Mouse (Mus musculus): ENCODE results near the gene Klf2. TPM values are rescaled to one million over a fixed set of nuclear protein-coding genes. Genes with fewer than 3 reads are reported as not detected.
A peak's percentile ranks its signal among the peaks of the same experiment; 100 is the strongest.

Gene Klf2
- total RNA-seq, 4 experiments from 2014 or later: 30.7 to 44.2 (median 36.5) TPM

DNA sequence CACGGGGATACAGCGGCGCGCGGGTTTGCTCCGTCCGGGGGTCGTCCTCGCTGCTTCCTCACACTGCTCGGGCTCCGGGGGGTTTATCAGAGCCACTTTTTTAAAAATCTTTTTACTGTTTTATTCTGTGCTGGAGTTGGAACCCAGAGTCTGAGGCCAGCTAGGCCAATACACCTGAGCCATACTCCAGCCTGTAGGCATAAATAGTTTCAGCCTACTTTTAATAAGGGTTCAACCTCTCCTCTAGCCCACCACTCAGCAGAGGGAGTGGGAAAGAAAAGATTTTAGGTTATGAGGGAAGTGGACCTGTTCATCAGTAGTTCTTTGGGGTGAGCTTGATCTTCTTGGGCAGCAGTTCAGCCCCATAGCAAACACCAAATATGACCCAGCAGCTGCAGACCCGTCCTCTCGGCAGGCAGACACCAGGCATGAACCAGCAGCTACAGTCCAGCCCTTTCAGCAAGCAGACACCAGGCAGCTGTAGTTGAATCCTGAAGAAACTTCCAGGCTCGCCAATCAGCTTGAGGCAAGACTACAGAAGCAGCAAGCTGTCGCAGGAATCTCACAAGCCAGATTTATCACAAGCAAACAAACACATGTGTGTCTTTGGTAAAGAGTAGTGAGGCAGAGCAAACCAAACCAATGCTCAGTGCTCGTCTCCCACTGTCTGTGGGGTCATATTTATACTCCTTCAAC, 13.5 kb upstream of the Klf2 start, which contains the start of gene Gm10282:
TSS of gene Gm10282 (minus strand) at position 51 of the 696 bp plus-strand sequence.
- no peak for DNase-seq

DNA sequence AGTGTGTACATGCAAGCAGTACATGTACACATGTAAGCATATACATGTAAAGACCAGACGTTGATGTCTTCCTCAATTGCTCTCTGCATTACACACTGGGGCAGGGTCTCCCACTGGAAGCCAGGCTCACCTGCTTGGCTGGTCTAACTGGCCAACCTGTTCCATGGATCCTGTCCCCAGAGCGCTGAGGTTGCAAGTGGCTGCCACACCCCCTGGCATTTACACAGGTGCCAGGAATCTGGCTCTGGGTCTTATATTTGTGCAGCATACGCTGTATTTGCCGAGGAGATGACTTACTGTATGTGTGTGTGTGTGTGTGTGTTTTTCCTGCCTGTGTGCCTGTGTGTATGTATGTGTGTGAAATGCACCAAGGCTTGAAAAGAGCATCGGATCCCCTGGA, 11.9 kb upstream of the Klf2 start:
- DNase-seq: no peak

DNA sequence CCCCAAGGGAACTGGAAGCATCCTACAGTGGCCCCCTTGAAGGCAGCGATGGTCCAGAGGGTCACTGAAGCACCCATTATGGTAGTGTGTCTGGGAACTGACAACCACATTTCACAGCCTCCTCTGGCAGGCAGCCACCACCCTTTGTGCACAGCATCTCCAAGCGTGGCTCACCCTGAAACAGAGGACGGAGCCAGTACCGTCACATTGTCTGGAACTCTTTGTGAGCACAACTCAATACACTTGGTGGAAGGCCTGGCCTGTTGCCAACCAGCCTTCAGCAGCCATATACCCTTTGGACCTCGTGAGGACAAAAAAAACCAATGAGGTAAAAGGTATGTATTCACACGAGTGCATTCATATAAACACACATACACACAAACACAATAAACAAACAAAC, 10.6 kb upstream of the Klf2 start:
- DNase-seq: no peak

DNA sequence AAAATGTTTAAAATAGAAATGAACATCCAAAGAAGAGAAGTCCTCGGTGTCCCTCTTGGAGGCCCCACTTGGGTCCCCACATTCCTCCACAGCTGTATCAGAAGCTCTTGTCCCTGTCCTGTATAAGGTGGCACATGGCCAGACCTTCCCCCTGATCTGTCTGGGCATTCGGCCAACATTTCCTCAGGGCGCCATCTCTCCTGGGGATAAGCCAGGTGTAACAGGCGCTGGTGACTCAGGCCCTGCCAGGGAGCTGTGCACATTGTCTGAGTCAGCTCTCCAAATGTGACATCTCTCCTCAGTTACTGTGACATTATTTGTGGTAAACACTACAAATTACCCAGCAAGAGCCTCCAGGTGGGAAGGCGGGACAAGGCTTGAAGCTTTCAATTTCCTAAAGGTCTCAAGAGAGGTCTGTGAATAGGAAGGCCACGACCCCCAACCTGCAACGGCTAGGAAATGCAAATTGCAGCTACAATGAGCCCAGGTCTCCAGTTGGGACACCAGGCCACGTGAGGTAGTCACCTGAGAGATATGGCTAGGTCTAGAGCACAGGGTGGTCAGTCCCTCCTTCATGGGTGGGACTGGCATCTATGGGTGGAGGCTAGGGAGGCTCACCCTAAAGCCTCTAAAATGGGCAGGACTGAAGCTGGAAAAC, 7.9 kb upstream of the Klf2 start:
- DNase-seq: peak; percentile 92

DNA sequence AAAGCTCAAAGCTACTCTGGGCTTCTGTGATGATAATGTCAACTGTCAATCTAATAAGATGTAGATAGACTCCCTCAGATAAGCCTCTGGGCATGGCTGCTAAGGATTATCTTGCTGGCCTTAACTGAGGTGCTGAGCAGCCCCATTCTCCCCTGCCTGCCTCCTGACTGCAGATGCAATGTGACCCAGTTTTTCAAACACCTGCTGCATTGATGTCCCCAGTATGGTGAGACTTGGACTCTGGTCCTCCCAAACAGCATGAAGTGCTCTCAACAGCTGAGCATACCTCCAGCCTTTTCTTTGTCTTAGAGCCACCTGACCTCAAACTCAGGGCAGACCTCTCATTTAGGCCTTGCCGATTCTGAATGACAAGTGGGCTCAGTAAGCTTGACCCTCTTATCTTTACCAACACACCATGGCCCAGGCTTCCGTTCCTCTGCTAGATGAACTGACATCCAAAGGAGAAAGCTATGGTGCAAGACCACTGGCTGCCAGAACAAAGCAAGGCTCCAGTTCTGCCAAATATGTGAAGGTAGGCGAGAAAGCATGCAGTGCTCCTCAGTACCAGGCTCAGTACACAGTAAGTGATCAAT, 5.8 kb upstream of the Klf2 start:
- DNase-seq: no peak

DNA sequence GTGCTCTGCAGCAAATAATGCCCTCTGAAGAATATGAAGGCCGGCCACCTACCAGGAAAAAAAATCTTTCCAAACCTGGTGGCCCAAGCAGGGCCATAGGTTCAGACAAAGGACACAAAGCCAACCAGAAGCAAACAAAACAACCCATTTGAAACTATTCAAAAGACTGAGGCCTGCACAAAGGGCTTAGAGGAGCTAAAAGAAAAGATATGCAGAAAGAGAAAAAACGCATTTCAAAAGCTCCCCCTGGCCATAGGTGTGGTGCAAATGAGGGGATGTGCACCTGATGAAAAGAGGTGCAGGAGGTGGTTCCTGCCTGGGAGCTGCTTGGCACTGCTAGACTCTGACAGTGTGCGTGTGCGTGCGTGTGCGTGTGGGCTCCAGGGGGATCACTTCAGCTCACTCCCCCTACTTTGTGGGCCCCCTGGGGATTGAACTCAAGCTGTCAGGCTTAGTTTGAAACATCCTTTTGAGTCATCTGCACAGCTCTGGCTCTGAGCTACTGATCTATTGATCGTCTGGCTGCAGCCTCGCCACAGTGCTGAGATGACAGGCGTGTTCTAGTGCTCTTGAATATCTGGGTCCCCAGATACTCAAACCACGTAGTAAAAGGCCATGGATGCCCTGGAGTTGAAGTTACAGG, 2.7 kb upstream of the Klf2 start:
- DNase-seq: no peak

DNA sequence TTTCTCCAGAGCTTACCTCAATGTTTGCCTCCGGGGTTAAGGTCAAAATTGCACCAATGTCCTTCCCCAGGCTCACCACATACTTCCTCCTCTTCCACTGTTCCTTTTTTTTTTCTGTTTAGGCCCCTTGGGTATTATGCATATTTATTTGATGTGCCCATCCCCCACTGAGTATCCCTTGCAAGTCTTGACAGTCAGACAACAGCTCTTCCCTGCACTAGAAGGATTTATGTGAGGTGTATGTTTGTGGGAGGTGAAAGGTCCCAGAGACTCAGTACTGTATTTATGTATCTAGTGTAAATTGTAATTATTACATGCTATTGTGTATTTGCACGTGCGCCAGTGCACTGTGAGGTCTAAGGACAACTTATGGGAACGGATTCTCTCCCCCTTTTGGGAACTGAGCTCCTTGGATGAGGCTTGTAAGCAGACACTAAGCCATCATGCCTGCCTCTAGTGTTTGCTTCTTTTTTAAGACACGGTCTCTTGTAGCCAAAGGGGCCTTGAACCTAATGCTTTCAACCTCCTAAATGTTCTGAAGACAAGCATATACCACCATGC, 1.0 kb upstream of the Klf2 start:
- no peak for DNase-seq

DNA sequence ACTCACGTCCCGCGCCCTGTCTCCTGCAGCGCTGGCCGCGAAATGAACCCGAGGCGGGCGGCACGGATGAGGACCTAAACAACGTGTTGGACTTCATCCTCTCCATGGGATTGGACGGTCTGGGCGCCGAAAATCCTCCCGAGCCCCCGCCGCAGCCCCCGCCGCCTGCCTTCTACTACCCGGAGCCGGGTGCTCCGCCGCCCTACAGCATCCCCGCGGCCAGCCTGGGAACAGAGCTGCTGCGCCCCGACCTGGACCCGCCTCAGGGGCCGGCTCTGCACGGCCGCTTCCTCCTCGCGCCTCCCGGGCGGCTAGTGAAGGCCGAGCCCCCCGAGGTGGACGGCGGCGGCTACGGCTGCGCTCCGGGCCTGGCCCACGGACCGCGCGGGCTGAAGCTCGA, 564 bp downstream of the Klf2 start:
- no peak for DNase-seq

DNA sequence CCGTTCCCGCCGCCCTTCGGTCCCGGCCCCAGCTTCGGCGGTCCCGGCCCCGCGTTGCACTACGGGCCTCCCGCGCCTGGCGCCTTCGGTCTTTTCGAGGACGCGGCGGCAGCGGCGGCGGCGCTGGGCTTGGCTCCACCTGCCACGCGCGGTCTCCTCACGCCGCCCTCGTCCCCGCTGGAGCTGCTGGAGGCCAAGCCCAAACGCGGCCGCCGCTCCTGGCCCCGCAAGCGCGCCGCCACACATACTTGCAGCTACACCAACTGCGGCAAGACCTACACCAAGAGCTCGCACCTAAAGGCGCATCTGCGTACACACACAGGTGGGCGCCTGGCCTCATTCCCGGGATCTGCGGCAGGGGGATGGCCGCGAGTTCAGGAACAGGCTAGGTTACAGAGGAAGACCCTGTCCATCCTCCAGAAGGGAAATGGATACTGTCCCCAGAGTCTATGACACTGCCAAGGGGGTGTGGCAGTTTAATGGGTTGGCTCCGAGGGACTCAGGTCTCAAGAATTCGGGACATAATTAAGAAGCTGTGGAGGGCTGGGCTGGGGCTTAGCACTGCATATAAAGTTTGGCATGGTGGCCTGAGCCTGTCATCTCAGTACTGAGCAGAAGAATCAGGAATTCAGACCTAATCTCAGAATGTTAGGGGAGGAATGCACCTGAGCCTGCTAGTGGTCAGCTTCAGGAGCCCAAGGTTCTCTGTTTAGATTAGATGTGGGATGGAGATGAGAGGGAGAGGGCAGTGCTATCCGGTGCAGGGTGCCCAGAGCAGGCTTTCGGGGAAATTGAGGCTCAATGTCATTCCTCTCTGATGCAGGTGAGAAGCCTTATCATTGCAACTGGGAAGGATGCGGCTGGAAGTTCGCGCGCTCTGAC, 1.3 kb downstream of the Klf2 start:
- no peak for DNase-seq

DNA sequence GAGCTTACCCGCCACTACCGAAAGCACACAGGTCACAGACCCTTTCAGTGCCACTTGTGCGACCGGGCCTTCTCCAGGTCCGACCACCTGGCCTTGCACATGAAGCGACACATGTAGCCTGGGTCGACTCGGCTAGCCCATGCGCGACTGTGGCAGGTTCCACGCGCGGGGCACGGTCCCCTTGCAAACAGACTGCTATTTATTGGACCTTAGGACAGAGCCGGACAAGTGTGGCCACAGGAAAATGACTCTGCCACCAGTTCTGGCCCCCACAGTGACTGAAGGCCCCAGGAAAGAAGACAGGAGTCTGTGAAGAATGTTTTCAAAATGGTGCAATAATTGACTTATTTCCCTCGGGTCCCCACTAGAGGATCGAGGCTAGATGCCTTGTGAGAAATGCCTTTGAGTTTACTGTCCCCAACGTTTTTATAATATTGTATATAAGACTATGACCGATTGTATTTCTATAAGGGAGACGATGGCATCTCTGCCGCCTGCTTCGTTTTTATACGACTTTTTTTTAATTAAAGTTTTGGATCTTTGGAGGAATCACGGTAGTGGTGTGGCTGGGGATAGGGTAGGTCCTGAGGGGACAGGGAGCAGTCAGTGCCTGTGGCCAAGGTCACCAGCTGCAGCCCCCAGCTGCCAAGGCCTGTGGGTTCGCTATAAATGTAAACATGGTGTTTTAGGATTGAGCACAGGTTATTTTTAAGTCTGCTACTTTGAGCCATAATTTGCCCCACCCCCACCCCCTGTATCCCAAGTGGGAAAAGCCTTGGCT, 2.2 kb downstream of the Klf2 start:
- DNase-seq: no peak

DNA sequence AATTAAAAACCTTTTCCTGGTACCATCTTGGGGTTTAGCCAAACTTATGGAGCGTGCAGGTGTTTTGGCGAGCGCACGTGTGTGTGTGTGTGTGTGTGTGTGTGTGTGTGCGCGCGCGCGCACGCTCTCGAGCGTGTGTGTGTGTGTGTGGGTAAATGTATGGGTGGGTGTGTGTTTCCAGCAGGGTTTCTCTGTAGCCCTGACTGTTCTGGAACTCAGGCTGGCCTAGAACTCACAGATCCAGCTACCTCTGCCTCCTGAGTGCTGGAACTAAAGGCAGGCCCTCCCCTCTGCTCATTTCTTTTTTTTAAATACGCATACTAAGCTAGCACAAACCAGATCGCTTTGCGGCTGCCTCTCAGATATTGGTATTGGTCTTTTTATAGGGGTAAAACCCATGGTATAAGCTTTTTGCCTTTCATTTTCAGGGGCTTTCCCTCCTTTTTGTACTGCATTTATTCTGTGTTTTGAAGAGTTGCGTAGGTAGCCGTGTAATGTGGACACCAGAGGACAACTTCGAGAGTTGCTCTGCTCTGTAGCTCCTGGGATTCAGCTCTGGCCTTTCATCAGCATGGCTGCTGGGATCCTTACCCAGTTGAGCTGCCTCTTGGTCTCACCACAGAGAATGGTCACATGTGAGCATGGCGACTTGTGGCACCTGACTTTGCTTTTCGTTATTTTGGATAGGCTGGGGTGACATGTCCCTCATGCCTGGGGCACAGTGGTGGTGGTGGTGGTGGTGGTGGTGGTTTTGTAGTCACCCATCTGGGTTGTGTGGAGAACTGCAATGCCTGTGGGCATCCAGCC, 3.0 kb downstream of the Klf2 start:
- DNase-seq: no peak

DNA sequence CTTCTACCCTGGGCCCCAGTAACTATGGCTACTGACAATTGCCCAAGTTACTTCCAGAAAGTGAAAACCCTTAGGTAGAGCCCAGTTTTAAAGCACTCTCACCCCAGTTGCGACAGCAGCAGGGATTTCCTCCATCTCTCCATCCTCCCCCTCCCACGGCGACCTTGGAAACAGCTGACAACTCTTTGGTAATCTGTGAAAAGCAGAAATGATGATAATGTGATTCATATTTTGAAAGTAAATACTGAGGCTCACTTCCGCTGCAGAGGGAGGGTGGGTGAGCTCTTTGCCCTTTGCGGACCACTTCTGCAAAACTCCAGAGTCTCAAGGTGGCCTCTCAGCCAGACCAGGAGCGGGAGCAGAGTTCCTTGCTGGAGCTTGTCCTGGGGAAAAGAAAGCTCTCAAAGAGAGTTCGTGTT, 3.6 kb downstream of the Klf2 start:
- peak; percentile 82 for DNase-seq

DNA sequence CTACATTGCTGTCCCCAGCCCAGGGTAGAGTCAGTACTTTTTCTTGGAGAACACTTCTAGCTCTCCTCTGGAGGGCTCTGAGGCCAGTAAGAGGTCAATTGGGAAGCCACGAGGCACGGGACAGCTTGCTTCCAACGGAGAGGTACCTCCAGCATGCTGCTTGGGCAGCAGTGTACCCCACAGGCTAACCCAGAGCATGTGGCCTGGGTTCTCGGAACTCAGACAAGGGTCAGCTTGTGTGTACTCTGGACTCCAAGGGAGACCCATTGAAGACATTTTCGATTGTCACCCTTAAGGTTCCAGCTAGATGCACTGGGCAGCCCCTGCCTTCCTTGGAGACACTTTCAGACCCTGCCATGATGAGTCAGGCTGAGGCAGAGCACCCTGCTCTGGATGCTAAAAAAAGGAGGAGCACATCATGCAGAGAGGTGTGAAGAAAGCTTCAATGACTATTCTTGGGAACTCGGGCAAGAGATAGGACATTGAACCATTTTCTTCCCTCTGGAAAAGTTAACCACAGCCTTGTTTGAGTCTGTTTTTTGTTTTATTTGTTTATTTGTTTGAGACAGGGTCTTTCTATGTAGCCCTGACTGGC, 4.4 kb downstream of the Klf2 start:
- no peak for DNase-seq

DNA sequence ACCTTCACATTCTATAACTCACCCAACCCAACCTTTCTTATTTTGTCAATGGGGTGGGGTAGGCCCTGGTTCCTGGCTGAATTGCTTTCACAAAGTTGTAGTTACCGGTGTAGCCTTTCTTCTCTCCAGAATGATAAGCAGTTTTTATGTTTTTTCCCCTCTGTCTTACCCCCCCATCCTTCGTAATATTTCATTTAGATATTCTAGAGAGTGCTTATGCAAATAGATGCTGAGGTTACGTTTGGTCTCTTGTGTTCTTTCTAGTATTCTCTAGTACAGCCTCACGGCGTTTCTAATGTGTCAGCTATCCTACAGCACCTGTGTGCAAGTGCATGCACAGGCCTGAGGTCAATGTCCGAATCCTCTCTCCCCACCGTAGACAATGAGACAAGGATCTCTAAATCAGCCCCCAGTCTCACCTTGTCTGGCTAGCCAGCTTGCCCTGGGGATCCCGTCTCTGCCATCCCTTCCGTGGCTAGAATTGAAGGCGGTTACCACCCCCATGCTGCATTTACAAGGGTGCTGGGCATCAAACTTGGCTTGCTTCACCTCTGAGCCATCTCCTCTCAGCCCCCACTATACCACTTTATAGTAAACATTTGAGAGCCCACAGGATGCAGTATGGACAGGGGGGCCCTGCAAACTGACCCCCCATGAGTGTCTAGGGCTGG, 5.3 kb downstream of the Klf2 start:
- DNase-seq: no peak

DNA sequence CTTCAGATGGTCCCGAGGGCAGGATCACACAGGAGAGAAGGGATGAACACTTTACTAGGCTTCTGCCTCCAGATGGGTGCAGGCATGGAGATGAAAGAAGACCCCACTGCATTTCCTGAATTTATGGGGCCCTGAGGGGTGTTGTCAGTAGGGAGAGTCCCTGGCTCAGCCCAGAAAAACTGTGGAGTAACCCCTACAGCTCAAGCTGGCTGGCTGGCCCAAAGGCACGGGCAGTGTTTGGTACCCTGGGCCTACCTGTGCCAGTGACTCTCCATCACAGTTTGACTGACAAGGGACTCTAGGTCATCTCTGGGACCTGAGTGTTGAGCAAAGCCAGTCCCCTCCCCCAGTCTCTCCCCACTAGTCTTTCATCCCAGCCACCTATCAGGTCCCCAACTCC, 5.9 kb downstream of the Klf2 start:
- no peak for DNase-seq

DNA sequence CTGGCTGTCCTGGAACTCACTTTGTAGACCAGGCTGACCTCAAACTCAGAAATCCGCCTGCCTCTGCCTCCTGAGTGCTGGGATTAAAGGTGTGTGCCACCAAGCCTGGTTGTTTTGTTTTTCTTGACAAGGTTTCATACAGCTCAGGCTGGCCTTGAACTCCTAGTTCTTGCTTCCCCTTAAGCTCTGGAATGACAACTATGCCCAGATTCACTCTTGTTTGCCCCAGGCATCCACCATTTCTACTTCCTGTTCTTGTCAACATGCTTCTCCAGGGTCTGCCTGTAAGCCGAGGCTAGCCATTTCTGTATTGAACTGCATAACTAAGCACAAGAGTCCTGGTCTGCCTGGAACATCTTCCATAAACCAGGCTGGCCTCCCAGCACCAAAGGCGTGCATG, 10.3 kb downstream of the Klf2 start:
- no peak for DNase-seq

DNA sequence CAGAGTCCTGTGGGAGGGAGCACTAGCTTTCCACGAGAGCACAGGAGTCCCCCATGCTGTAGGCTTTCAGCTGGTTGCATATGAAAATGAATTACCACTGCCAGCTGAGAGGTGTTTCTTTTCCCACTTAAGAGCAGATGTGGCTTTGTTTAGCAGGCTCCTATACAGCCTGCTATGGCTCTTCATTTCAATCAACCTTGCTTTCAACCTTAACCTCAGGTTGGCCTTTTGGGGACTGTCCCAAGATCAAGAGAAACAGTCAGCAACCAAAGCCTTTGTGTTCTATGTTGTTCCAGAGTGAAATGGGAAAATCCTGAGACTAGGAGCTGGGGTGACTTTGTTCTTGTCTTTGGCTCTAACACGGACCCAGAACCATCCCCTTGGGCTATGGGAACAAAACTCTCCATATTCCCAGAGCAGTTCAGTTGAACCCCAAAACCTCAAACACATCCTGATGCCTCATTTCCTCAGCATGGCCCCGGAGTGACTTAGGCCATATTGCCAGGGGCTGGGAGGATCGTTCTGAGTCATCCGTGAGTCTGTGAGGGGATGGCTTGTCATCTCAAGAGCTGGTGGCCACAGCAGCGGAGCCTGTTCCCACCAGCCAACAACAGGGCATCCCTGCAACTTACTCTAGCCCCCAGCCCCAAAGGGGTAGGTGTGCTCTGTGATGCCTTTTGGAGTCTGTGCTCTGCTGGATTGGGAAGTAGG, 12.1 kb downstream of the Klf2 start:
- no peak for DNase-seq

DNA sequence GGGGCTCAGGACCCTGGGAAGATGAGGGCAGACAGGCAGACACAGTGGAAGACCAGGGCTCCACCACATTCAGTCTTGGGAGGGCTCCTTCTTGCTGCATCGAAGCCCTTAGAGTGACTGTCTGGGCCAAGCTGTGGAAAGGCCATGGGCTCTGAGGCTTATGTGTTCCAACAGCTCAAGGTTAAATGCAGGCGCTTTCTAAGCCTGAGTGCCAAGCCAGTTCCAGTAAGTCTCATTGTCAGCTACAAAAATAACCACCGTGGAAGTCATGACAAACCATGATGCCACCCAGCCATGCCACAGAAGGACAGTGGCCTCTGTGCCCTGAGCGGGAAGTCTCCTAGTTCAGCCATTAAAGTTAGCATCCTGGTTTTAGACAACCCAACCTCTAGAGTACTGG, 12.8 kb downstream of the Klf2 start:
- peak; percentile 77 for DNase-seq

Data from adrenal gland, adult 8-10 months (tissue).